Mouse (Mus musculus): ENCODE results near the gene St6galnac4. TPM values are rescaled to one million over a fixed set of nuclear protein-coding genes. Genes with fewer than 3 reads are reported as not detected.

St6galnac4 gene
- polyA plus RNA-seq, 1 experiment from 2014 or later, result 22.8 TPM

DNA sequence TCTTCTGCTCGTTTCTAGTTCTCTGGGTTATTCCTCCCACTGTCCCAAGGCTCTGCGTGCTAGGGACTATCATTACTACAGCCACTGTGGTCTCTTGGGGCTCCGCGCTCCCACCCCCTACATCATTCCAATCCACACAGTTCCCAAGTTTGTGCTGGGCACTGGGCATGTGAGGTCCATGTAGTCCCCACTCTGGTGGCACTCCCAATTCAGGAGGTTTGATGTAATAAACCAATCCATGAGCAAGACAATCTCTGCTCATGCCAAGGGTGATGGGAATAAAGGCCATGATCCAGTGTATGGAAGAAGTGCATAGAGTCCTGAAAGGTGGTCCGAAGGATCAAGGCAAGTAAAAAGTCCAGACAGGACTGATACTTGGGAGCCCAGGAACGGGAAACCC is 12.4 kb upstream of the St6galnac4 start, which contains the start of gene Pip5kl1:
Gene Pip5kl1 (plus strand): TSS at position 301 of the 400 bp plus-strand sequence.
- Histone ChIP-seq H3K4me2 (ENCODE audit: low read depth, low read length) (peak within 1 kb of the TSS; percentile 83), H3K27me3 (ENCODE audit: control insufficient read depth, insufficient read depth, low read length) (peaks cover 7% of the 10 kb centered on the region; the same call in 1 of the 2 replicates), H3K27ac (replicated peaks; ENCODE audit: low read depth, low read length) (no peak within 1 kb of the TSS), H3K4me3 (ENCODE audit: low read depth, low read length) (peak within 1 kb of the TSS; percentile 51), H3K9me3 (replicated peaks; ENCODE audit: control insufficient read depth, low read length) (no peaks in the 10 kb centered on the region), H3K36me3 (replicated peaks; ENCODE audit: control insufficient read depth, insufficient read depth, low read depth, low read length) (no peaks in the 10 kb centered on the region), H3K4me1 (ENCODE audit: control insufficient read depth, insufficient read depth, low read length) (no peaks in the 10 kb centered on the region), H3K9ac (replicated peaks; ENCODE audit: low read length) (peak within 1 kb of the TSS; percentile 41)
- no peak for ATAC-seq (replicated peaks; ENCODE audit: insufficient number of reproducible peaks, low FRiP score, low TSS enrichment, low read depth)
- DNase-seq (ENCODE audit: low spot score), result no peak
- WGBS, result 79% methylated on average over 6 of the region's 6 CpGs

DNA sequence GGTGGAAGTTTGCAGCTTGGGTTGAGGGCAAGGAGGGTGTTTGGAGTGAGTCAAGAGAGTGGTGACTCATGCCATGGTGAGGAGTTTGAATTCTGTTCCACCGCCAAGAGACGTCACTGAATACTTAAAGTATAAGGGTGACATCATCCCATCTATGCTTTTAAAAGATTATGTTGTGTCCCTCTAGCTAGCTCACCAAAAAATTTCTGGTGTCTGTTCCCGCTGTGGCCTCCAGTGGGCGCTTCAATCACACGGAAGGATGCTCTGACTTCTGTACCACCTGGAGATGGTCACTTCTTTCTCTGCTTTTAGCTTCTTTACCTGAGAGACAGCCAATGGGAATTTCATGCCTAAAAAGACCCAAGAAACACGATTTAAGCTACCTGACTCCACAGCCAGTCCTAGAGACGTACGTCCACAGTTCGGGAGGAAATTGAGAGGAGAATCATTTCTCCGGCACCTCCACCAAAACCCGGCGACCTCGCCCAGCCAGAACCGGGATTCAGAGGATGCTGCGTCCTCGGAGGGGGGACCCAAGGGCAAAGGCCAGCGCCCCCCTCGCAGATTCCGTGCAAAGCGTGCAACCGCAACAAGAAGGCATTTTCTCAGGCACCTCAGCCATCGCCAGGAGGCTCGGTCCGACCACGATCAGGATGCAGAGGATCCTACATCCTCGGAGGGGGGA is 11.9 kb upstream of the St6galnac4 start:
- Histone ChIP-seq H3K27ac (replicated peaks; ENCODE audit: low read depth, low read length) (no peak overlapping the region), H3K36me3 (replicated peaks; ENCODE audit: control insufficient read depth, insufficient read depth, low read depth, low read length) (no peaks in the 10 kb centered on the region), H3K9me3 (replicated peaks; ENCODE audit: control insufficient read depth, low read length) (no peaks in the 10 kb centered on the region), H3K9ac (replicated peaks; ENCODE audit: low read length) (peak overlapping the region; percentile 41), H3K4me2 (ENCODE audit: low read depth, low read length) (peak overlapping the region; percentile 83), H3K4me1 (ENCODE audit: control insufficient read depth, insufficient read depth, low read length) (no peaks in the 10 kb centered on the region), H3K27me3 (ENCODE audit: control insufficient read depth, insufficient read depth, low read length) (peaks cover 7% of the 10 kb centered on the region; the same call in 1 of the 2 replicates), H3K4me3 (ENCODE audit: low read depth, low read length) (peak overlapping the region; percentile 51)
- peak; percentile 81 for DNase-seq (ENCODE audit: low spot score)
- ATAC-seq (replicated peaks; ENCODE audit: insufficient number of reproducible peaks, low FRiP score, low TSS enrichment, low read depth), result no peak
- 1% methylated on average over 26 of the region's 26 CpGs for WGBS

DNA sequence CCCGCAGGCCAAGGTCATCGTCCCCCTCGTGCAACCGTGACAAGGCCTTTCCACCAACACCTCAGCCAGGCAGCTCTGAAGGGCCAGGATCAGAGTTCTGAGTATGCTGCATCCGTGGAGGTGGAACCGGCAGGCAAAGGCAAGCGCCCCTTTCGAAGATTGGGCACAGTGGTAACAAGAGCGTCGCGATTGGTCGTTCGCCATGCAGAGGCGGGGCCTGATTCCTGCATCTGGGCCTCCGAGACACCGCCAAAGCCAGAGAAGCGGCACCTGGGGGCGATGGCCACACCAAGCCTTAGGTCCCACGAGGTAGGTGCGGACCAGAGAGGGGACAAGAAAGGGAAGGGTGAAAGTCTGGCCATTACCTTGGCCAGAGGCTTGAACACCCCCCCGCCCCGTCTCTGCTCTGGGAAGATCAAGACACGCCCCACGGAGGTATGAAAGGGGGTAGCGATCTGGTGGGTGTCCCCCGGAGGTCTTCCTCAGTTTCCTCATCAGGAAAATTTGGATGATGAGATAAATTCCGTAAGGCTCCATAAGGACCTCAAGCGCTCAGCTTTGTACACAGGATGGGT is 11.2 kb upstream of the St6galnac4 start, which contains the start of gene 9430097D07Rik:
Gene 9430097D07Rik (minus strand): TSS at position 99 of the 575 bp plus-strand sequence.
- Histone ChIP-seq H3K27ac (replicated peaks; ENCODE audit: low read depth, low read length) (no peak within 1 kb of the TSS), H3K9ac (replicated peaks; ENCODE audit: low read length) (peak within 1 kb of the TSS; percentile 41), H3K9me3 (replicated peaks; ENCODE audit: control insufficient read depth, low read length) (no peaks in the 10 kb centered on the region), H3K36me3 (replicated peaks; ENCODE audit: control insufficient read depth, insufficient read depth, low read depth, low read length) (no peaks in the 10 kb centered on the region), H3K4me3 (ENCODE audit: low read depth, low read length) (peak within 1 kb of the TSS; percentile 51), H3K4me2 (ENCODE audit: low read depth, low read length) (peak within 1 kb of the TSS; percentile 83), H3K27me3 (ENCODE audit: control insufficient read depth, insufficient read depth, low read length) (peaks cover 7% of the 10 kb centered on the region; the same call in 1 of the 2 replicates), H3K4me1 (ENCODE audit: control insufficient read depth, insufficient read depth, low read length) (no peaks in the 10 kb centered on the region)
- DNase-seq (ENCODE audit: low spot score) (peak; percentile 84), ATAC-seq (replicated peaks; ENCODE audit: insufficient number of reproducible peaks, low FRiP score, low TSS enrichment, low read depth) (peak; percentile 50; the same call in 1 of the 2 replicates)
- whole genome bisulfite sequencing, result 6% methylated on average over 28 of the region's 28 CpGs

- Histone ChIP-seq H3K4me1 (ENCODE audit: control insufficient read depth, insufficient read depth, low read length) (no peaks in the 10 kb centered on the region), H3K9me3 (replicated peaks; ENCODE audit: control insufficient read depth, low read length) (no peaks in the 10 kb centered on the region), H3K4me2 (ENCODE audit: low read depth, low read length) (no peak overlapping the region), H3K9ac (replicated peaks; ENCODE audit: low read length) (no peak overlapping the region), H3K27ac (replicated peaks; ENCODE audit: low read depth, low read length) (no peak overlapping the region), H3K4me3 (ENCODE audit: low read depth, low read length) (no peak overlapping the region), H3K36me3 (replicated peaks; ENCODE audit: control insufficient read depth, insufficient read depth, low read depth, low read length) (no peaks in the 10 kb centered on the region), H3K27me3 (ENCODE audit: control insufficient read depth, insufficient read depth, low read length) (peaks cover 7% of the 10 kb centered on the region; the same call in 1 of the 2 replicates)
- ATAC-seq (replicated peaks; ENCODE audit: insufficient number of reproducible peaks, low FRiP score, low TSS enrichment, low read depth) (no peak), DNase-seq (ENCODE audit: low spot score) (no peak)
- WGBS, result 86% methylated on average over 9 of the region's 9 CpGs
Measured at GRCm38 (mm10) chr2:32576532-32576931, 10.4 kb upstream of the St6galnac4 start.

DNA sequence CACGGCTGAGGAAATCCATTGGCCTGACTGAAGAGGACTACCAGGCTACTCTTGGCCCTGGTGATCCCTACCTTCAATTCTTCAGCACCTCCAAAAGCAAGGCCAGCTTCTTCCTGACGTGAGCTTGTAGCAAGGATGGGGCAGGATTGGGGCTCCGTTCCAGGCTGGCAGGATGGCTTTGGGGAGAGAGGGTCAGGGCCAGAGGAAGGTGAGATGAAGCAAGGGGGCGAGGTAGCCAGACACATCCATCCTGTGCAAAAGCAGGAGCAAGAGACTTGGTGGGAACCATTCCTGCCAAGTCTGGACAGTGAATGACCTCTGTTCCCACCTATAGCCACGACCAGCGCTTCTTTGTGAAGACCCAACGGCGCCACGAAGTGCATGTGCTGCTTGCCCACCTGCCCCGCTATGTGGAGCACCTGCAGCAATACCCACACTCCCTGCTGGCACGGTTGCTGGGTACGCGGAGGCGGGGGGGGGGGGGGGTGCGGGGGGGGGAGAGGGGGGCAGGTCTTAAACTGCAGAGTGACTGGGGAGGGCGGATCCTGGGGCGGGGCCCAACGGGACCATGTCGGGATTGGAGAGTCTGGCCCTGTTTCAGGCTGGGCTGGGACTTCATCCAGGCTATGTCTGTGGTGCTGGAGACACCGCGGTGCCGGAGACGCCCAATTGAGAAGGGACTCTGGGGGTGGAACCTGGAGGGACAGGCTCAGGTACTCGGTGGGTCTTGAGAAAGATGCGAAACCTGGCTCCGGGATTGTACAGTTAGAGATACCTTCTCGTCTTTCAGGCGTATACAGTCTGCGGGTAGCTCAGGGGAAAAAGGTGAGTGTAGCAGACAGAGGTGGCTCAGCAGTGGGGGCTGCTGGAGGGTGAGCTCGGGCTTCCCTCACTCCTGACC is 8.5 kb upstream of the St6galnac4 start:
- no peaks in the 10 kb centered on the region for H3K36me3 ChIP-seq (replicated peaks; ENCODE audit: control insufficient read depth, insufficient read depth, low read depth, low read length)
- DNase-seq (ENCODE audit: low spot score) (no peak), ATAC-seq (replicated peaks; ENCODE audit: insufficient number of reproducible peaks, low FRiP score, low TSS enrichment, low read depth) (no peak)
- H3K27me3 ChIP-seq (ENCODE audit: control insufficient read depth, insufficient read depth, low read length), result peaks cover 7% of the 10 kb centered on the region; the same call in 1 of the 2 replicates
- no peak overlapping the region for H3K4me2 ChIP-seq (ENCODE audit: low read depth, low read length)
- H3K9ac ChIP-seq (replicated peaks; ENCODE audit: low read length), result no peak overlapping the region
- H3K4me1 ChIP-seq (ENCODE audit: control insufficient read depth, insufficient read depth, low read length), result no peaks in the 10 kb centered on the region
- no peak overlapping the region for H3K27ac ChIP-seq (replicated peaks; ENCODE audit: low read depth, low read length)
- no peak overlapping the region for H3K4me3 ChIP-seq (ENCODE audit: low read depth, low read length)
- 42% methylated on average over 25 of the region's 30 CpGs for WGBS
- H3K9me3 ChIP-seq (replicated peaks; ENCODE audit: control insufficient read depth, low read length), result no peaks in the 10 kb centered on the region

DNA sequence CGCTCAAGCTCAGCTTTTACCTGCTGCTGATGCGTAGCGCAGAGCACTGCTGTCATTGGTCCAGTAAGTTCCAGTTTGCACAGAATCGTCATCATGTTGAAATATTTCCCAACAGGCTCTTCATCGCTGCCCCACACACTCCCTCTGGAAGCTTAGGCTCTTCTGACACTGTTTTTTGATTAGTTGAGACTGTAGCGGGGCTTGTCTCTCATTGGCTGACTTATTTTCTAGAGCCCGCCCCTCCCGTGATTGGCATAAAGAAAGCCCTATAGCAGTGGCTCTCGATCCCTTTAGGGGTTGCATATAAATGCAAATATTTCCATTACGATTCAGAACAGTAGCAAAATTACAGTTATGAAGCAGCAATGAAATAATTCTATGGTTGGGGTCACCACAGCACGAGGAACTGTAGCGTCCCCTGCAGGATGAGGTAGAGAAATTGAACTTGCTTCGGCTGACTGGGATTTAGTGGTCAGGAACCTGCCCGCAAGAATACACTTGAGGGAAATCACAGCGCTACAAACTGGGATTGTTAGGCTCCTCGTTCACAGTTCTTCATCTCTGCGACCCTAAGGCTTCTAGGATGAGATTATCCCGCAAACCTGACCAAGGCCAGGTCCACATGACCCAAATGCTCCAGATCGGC is 5.3 kb upstream of the St6galnac4 start:
- Histone ChIP-seq H3K4me3 (ENCODE audit: low read depth, low read length) (peak overlapping the region; percentile 22), H3K4me1 (ENCODE audit: control insufficient read depth, insufficient read depth, low read length) (no peaks in the 10 kb centered on the region; the same call in 1 of the 2 replicates), H3K27ac (replicated peaks; ENCODE audit: low read depth, low read length) (no peak overlapping the region), H3K36me3 (replicated peaks; ENCODE audit: control insufficient read depth, insufficient read depth, low read depth, low read length) (no peaks in the 10 kb centered on the region), H3K4me2 (ENCODE audit: low read depth, low read length) (peak overlapping the region; percentile 16), H3K27me3 (ENCODE audit: control insufficient read depth, insufficient read depth, low read length) (peaks cover 7% of the 10 kb centered on the region; the same call in 1 of the 2 replicates), H3K9me3 (replicated peaks; ENCODE audit: control insufficient read depth, low read length) (no peaks in the 10 kb centered on the region), H3K9ac (replicated peaks; ENCODE audit: low read length) (no peak overlapping the region)
- 36% methylated on average over 19 of the region's 19 CpGs for WGBS
- ATAC-seq (replicated peaks; ENCODE audit: insufficient number of reproducible peaks, low FRiP score, low TSS enrichment, low read depth) (no peak), DNase-seq (ENCODE audit: low spot score) (peak; percentile 76)
